In genomic region chr9:114527992-114528679, GRCm38 (mm10) we compare ENCODE assay signal across 9 mouse cellular contexts. TPM values are rescaled to one million over a fixed set of nuclear protein-coding genes. Genes with fewer than 3 reads are reported as not detected.
DNase-seq lines count a peak whose midpoint lies in the region; ATAC-seq and TF ChIP-seq lines count a peak whose summit lies in the region.
"Had no signal": no experiment of that assay in that cellular context is flagged by ENCODE, and none has a peak within 500 bp of the region (broad histone marks: within the 10 kb centered on the region; RNA-seq: fewer than 3 reads in every experiment).

No protein-coding gene starts in this region.

- H3K36me3 ChIP-seq in kidney, embryonic 15.5 days, result no peaks in the 10 kb centered on the region

- no peaks in the 10 kb centered on the region for H3K9me3 ChIP-seq in kidney, embryonic 15.5 days (replicated peaks)

- 22% methylated on average over 17 of the region's 17 CpGs for WGBS in kidney, embryonic 15.5 days
- 28% methylated on average over 17 of the region's 17 CpGs for WGBS in cerebellum, adult 2 months

- no peak for TF ChIP-seq POLR2A in cerebellum, adult 2 months (IDR thresholded peaks at IDR 0.05; ENCODE audit: borderline replicate concordance, insufficient read depth, low read length)

- H3K4me3 ChIP-seq in kidney, embryonic 15.5 days (replicated peaks), result no peak overlapping the region
- no peak overlapping the region for H3K4me3 ChIP-seq in cerebellum, adult 2 months (replicated peaks; ENCODE audit: insufficient read depth, low read depth, low read length)
- H3K4me3 ChIP-seq: myocyte had no signal

- H3K9ac ChIP-seq in kidney, embryonic 15.5 days, result no peak overlapping the region

- H3K4me2 ChIP-seq in kidney, embryonic 15.5 days, result peak overlapping the region; percentile 41

- H3K27ac ChIP-seq in kidney, embryonic 15.5 days, result peak overlapping the region; percentile 71
- no peak overlapping the region for H3K27ac ChIP-seq in cerebellum, adult 2 months (ENCODE audit: insufficient read depth, low read length)

- H3K4me1 ChIP-seq in kidney, embryonic 15.5 days, result peaks cover 73% of the 10 kb centered on the region
- no peaks in the 10 kb centered on the region for H3K4me1 ChIP-seq in cerebellum, adult 2 months (ENCODE audit: control insufficient read depth, insufficient read depth, low read length)

- TF ChIP-seq CTCF in cerebellum, adult 2 months (IDR thresholded peaks at IDR 0.05; ENCODE audit: borderline replicate concordance, insufficient read depth, low read depth, low read length), result no peak

- peak; percentile 75 for DNase-seq in 3134 (ENCODE audit: extremely low read depth, insufficient read length, low spot score)
- peak; percentile 100 for DNase-seq in R1 (ENCODE audit: low read depth, low spot score)
- peak; percentile 11 to 15 for DNase-seq in heart, adult 9 months (ENCODE audit: low spot score in 2 of 2)
- peak; percentile 62 to 81 for DNase-seq in lung, postnatal 4 days
- no peak for DNase-seq in cerebellum, adult 2 months
- no peak for DNase-seq in cerebellum, postnatal 14 days

- ATAC-seq in kidney, embryonic 15.5 days (replicated peaks; ENCODE audit: low FRiP score), result peak; percentile 59
- ATAC-seq in CD4-positive, CD25-positive, alpha-beta regulatory T cell, adult 4 months, result no peak

- no peaks in the 10 kb centered on the region for H3K27me3 ChIP-seq in kidney, embryonic 15.5 days
- no peaks in the 10 kb centered on the region; the same call in 1 of the 2 replicates for H3K27me3 ChIP-seq in cerebellum, adult 2 months (ENCODE audit: control insufficient read depth, insufficient read depth, low read length)

RNA-seq across cellular contexts. Expression of gene C130032M10Rik, which starts 12.6 kb away (rescaled TPM):
- polyA plus RNA-seq in kidney, embryonic 15.5 days (2015; fragmentation: Nextera tagmentation; extraction: Ambion mirVana), result 0.58 and 0.62 TPM in 2 replicates
- not detected in 2 replicates for polyA plus RNA-seq in cerebellum, adult 2 months (2012; rRNA removed)
- polyA plus RNA-seq in CD4-positive, CD25-positive, alpha-beta regulatory T cell, adult 4 months (2017; shearing (Covaris generic)), result not detected

RNA-seq across cellular contexts. Expression of gene Ccr4, which starts 23.4 kb away (rescaled TPM):
- 0.55 and 0.78 TPM in 2 replicates for polyA plus RNA-seq in kidney, embryonic 15.5 days (2015; fragmentation: Nextera tagmentation; extraction: Ambion mirVana)
- polyA plus RNA-seq in cerebellum, adult 2 months (2012; rRNA removed), result not detected in 2 replicates
- 10 to 100 TPM; 27.8 to 29.8 TPM for polyA plus RNA-seq in CD4-positive, CD25-positive, alpha-beta regulatory T cell, adult 4 months (2017; shearing (Covaris generic))
- polyA plus RNA-seq: myocyte had no signal

RNA-seq across cellular contexts. Expression of gene Trim71, which starts 36.0 kb away (rescaled TPM):
- 0.87 and 1.00 TPM in 2 replicates for polyA plus RNA-seq in kidney, embryonic 15.5 days (2015; fragmentation: Nextera tagmentation; extraction: Ambion mirVana)
- 0.03 and 0.05 TPM in 2 replicates for polyA plus RNA-seq in cerebellum, adult 2 months (2012; rRNA removed)
- not detected for polyA plus RNA-seq in CD4-positive, CD25-positive, alpha-beta regulatory T cell, adult 4 months (2017; shearing (Covaris generic))

Comparison
In these comparisons a context has a peak if more than half of its experiments do, and no peak if none do; other contexts are left out.
1. DNase-seq: peak in 3134 (single experiment), R1 (single experiment), heart, adult 9 months (2 of 2) and lung, postnatal 4 days (2 of 2); none in cerebellum, adult 2 months (0 of 2) and cerebellum, postnatal 14 days (0 of 2).
2. RNA of gene Ccr4, which starts 23.4 kb away (polyA plus RNA-seq): 27.8 to 29.8 TPM in CD4-positive, CD25-positive, alpha-beta regulatory T cell, adult 4 months; 0.55 to 0.78 TPM in kidney, embryonic 15.5 days and not detected in cerebellum, adult 2 months; every median in the first group is over 10 times any median in the second.